Mouse (Mus musculus): ENCODE measurements around the gene Gnaz.

Gene Gnaz

GRCm38 (mm10) chr10:75063301-75063965 is 96.5 kb downstream of the Gnaz start:
- DNase-seq: no peak

- no peak for DNase-seq
Observed at GRCm38 (mm10) chr10:75065691-75066090, 98.7 kb downstream of the Gnaz start.
